In genomic region chr1:125676790-125677273, GRCm38 (mm10) we compare ENCODE assay signal across 9 mouse cellular contexts. TPM values are rescaled to one million over a fixed set of nuclear protein-coding genes. Genes with fewer than 3 reads are reported as not detected.
A peak's percentile ranks its signal among the peaks of the same experiment; 100 is the strongest.
DNase-seq lines count a peak whose midpoint lies in the region; ATAC-seq and TF ChIP-seq lines count a peak whose summit lies in the region.
"Had no signal": no experiment of that assay in that cellular context is flagged by ENCODE, and none has a peak within 500 bp of the region (broad histone marks: within the 10 kb centered on the region; RNA-seq: fewer than 3 reads in every experiment).

Gene Gpr39, plus strand, starts transcription at chr1:125676995.

- no peak within 1 kb of the TSS for H3K27ac ChIP-seq in neural tube, embryonic 15.5 days (replicated peaks)
- peak within 1 kb of the TSS; percentile 85 for H3K27ac ChIP-seq in intestine, postnatal 0 days (ENCODE audit: low read depth, low read length)
- no peak within 1 kb of the TSS for H3K27ac ChIP-seq in forebrain, postnatal 0 days (ENCODE audit: low read depth, low read length)
- H3K27ac ChIP-seq: macrophage had no signal

- H3K9me3 ChIP-seq in neural tube, embryonic 15.5 days (replicated peaks), result no peaks in the 10 kb centered on the region
- H3K9me3 ChIP-seq in intestine, postnatal 0 days (ENCODE audit: control insufficient read depth), result no peaks in the 10 kb centered on the region
- H3K9me3 ChIP-seq in forebrain, postnatal 0 days (ENCODE audit: low read length), result no peaks in the 10 kb centered on the region

- H3K4me2 ChIP-seq in neural tube, embryonic 15.5 days, result no peak within 1 kb of the TSS
- H3K4me2 ChIP-seq in intestine, postnatal 0 days (replicated peaks; ENCODE audit: low read depth), result peak within 1 kb of the TSS; percentile 69
- H3K4me2 ChIP-seq in forebrain, postnatal 0 days (ENCODE audit: low read depth), result no peak within 1 kb of the TSS

- peak; percentile 18 for DNase-seq in neural tube, embryonic 10.5 days (ENCODE audit: extremely low spot score, low spot score)
- DNase-seq in lung, adult 18-20 months, result peak; percentile 85 to 89
- DNase-seq in urinary bladder, adult 18-20 months (ENCODE audit: low spot score in 2 of 2), result peak; percentile 67 to 89
- DNase-seq in right cerebral cortex, postnatal 36 days (ENCODE audit: low spot score in 2 of 2), result no peak
- no peak for DNase-seq in layer of hippocampus, adult 9-10 months (ENCODE audit: low spot score)
- DNase-seq in forebrain, postnatal 0 days, result no peak

- no peak within 1 kb of the TSS for H3K4me3 ChIP-seq in neural tube, embryonic 15.5 days (replicated peaks)
- peak within 1 kb of the TSS; percentile 47 for H3K4me3 ChIP-seq in intestine, postnatal 0 days (ENCODE audit: low read depth, low read length)
- no peak within 1 kb of the TSS for H3K4me3 ChIP-seq in forebrain, postnatal 0 days (ENCODE audit: low read depth, low read length)

- no peak within 1 kb of the TSS for H3K9ac ChIP-seq in neural tube, embryonic 15.5 days (replicated peaks)
- peak within 1 kb of the TSS; percentile 59 for H3K9ac ChIP-seq in intestine, postnatal 0 days (ENCODE audit: low read depth, low read length)
- no peak within 1 kb of the TSS for H3K9ac ChIP-seq in forebrain, postnatal 0 days

- H3K36me3 ChIP-seq in neural tube, embryonic 15.5 days, result no peaks in the 10 kb centered on the region
- H3K36me3 ChIP-seq in intestine, postnatal 0 days (ENCODE audit: control insufficient read depth, insufficient read depth), result no peaks in the 10 kb centered on the region
- no peaks in the 10 kb centered on the region for H3K36me3 ChIP-seq in forebrain, postnatal 0 days (ENCODE audit: insufficient read depth)

- 0 out of 2 replicates have a peak, but pooled peaks cover 6% of the 10 kb centered on the region for H3K4me1 ChIP-seq in neural tube, embryonic 15.5 days
- H3K4me1 ChIP-seq in intestine, postnatal 0 days (replicated peaks; ENCODE audit: control insufficient read depth, insufficient read depth, low read length), result no peaks in the 10 kb centered on the region; the same call in 1 of the 2 replicates
- H3K4me1 ChIP-seq in forebrain, postnatal 0 days (ENCODE audit: insufficient read depth), result no peaks in the 10 kb centered on the region

- H3K27me3 ChIP-seq in neural tube, embryonic 15.5 days (replicated peaks), result no peaks in the 10 kb centered on the region
- H3K27me3 ChIP-seq in intestine, postnatal 0 days (replicated peaks; ENCODE audit: control insufficient read depth, insufficient read depth, low read length), result no peaks in the 10 kb centered on the region
- no peaks in the 10 kb centered on the region for H3K27me3 ChIP-seq in forebrain, postnatal 0 days (ENCODE audit: insufficient read depth, low read length)

- 37% methylated on average over 15 of the region's 15 CpGs for WGBS in neural tube, embryonic 15.5 days
- 21% methylated on average over 15 of the region's 15 CpGs for WGBS in intestine, postnatal 0 days
- 74% methylated on average over 15 of the region's 15 CpGs for WGBS in forebrain, postnatal 0 days

- ATAC-seq in neural tube, embryonic 15.5 days (ENCODE audit: low FRiP score), result no peak
- ATAC-seq in intestine, postnatal 0 days, result peak; percentile 98
- no peak for ATAC-seq in forebrain, postnatal 0 days

- peak; percentile 58 for TF ChIP-seq CTCF in intestine, postnatal 0 days (IDR thresholded peaks at IDR 0.05; ENCODE audit: low read depth)
- no peak for TF ChIP-seq CTCF in forebrain, postnatal 0 days (IDR thresholded peaks at IDR 0.05; ENCODE audit: low read depth)

RNA-seq across cellular contexts. Expression of gene Gpr39, which starts in this region (rescaled TPM):
- polyA plus RNA-seq in neural tube, embryonic 15.5 days (2015; fragmentation: Nextera tagmentation; extraction: Ambion mirVana), result 0.10 and 0.54 TPM in 2 replicates
- 6.8 TPM in 2 replicates for polyA plus RNA-seq in intestine, postnatal 0 days (2015; fragmentation: Nextera tagmentation; extraction: Ambion mirVana)
- 0.15 and 0.38 TPM in 2 replicates for total RNA-seq in forebrain, postnatal 0 days (2014; rRNA removed)
- polyA plus RNA-seq in forebrain, postnatal 0 days (2015; fragmentation: Nextera tagmentation; extraction: Ambion mirVana), result not detected in 2 replicates
- polyA plus RNA-seq: macrophage had no signal

Comparison
In these comparisons a context has a peak if more than half of its experiments do, and no peak if none do; other contexts are left out.
1. DNase-seq: peak in neural tube, embryonic 10.5 days (single experiment), lung, adult 18-20 months (2 of 2) and urinary bladder, adult 18-20 months (2 of 2); none in right cerebral cortex, postnatal 36 days (0 of 2), layer of hippocampus, adult 9-10 months (single experiment) and forebrain, postnatal 0 days (single experiment).